Mouse (Mus musculus) testis, adult 2 months (tissue): ENCODE measurements around the gene Fat3.

Experiments
- CTCF ChIP-seq: fragments of 200-500 bp; IDR thresholded peaks from 2 replicates; pipeline ENCODE4 v1.5.1; 2012; ENCODE audit warnings: low read depth, mild to moderate bottlenecking, inconsistent platforms, low read length, moderate library complexity; ENCODE audit not compliant: control insufficient read depth, insufficient read depth, insufficient replicate concordance
- POLR2A ChIP-seq: fragments of 200-500 bp; IDR thresholded peaks from 2 replicates; pipeline ENCODE4 v1.6.1; 2012; ENCODE audit warnings: low read depth, mild to moderate bottlenecking, inconsistent platforms, low read length, moderate library complexity; ENCODE audit not compliant: control insufficient read depth

- TF ChIP-seq POLR2A (no peak), CTCF (no peak)
These were observed 298.8 kb downstream of the Fat3 start for GRCm38 (mm10) chr9:16202296-16202695.
